10 mouse cellular contexts compared by ENCODE assay signal in the genomic region with DNA sequence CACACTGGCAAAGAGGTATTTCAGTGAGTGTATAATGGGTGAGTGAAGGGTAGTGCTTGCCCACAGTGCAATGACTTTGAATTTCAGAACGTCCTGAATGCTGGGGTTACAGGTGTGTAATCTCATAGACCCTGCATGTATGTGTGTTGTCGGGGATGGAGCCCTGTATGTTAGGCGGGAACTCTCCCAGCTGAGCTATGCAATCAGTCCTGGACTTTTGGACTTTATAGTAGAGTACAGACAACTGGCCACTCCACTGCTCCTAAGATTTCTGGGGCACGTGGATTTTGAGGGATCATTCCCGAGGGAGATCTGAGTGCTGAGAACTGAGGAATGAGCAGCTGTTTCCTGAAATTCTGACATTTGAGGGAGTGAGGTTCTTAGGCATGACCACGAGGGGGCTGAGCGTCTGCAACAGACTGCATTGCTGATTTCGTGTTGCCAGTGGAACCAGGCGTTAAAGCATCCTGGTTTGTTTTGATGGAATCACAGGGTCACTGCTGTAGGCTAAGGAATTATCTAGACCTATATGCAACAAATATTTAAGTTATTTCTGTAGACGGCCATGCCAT. TPM values are rescaled to one million over a fixed set of nuclear protein-coding genes. Genes with fewer than 3 reads are reported as not detected.
A peak's percentile ranks its signal among the peaks of the same experiment; 100 is the strongest.
DNase-seq lines count a peak whose midpoint lies in the region; ATAC-seq and TF ChIP-seq lines count a peak whose summit lies in the region.
"Had no signal": no experiment of that assay in that cellular context is flagged by ENCODE, and none has a peak within 500 bp of the region (broad histone marks: within the 10 kb centered on the region; RNA-seq: fewer than 3 reads in every experiment).

No protein-coding gene starts in this region.

- no peak for DNase-seq in kidney, adult 2 months
- DNase-seq in kidney, adult 8-10 months, result no peak
- DNase-seq in midbrain, embryonic 14.5 days, result peak; percentile 47
- no peak for DNase-seq in midbrain, embryonic 10.5 days (ENCODE audit: low spot score)
- peak; percentile 30 for DNase-seq in embryonic facial prominence, embryonic 11.5 days (ENCODE audit: low spot score)
- DNase-seq in retina, embryonic 14.5 days (ENCODE audit: low spot score), result peak; percentile 23
- DNase-seq in right cerebral cortex, adult 18-20 months, result no peak
- DNase-seq in cerebellum, adult 11 months, result no peak
- DNase-seq: cerebellum, postnatal 25 days had no signal

- no peak overlapping the region for H3K4me2 ChIP-seq in midbrain, embryonic 14.5 days (ENCODE audit: low read length)
- H3K4me2 ChIP-seq in embryonic facial prominence, embryonic 11.5 days (ENCODE audit: low read depth, low read length), result no peak overlapping the region
- H3K4me2 ChIP-seq: hindbrain, embryonic 15.5 days had no signal

- ATAC-seq in midbrain, embryonic 14.5 days (ENCODE audit: low FRiP score, low TSS enrichment), result no peak
- no peak for ATAC-seq in embryonic facial prominence, embryonic 11.5 days (replicated peaks; ENCODE audit: insufficient number of reproducible peaks, low FRiP score, low TSS enrichment, low read depth)

- TF ChIP-seq POLR2A in kidney, adult 2 months (IDR thresholded peaks at IDR 0.05; ENCODE audit: low read depth, low read length), result no peak

- no peaks in the 10 kb centered on the region for H3K36me3 ChIP-seq in kidney, adult 2 months (ENCODE audit: control insufficient read depth, insufficient read depth, low read length)
- no peaks in the 10 kb centered on the region for H3K36me3 ChIP-seq in midbrain, embryonic 14.5 days (ENCODE audit: control insufficient read depth, insufficient read depth, low read length)
- no peaks in the 10 kb centered on the region for H3K36me3 ChIP-seq in midbrain, embryonic 10.5 days
- H3K36me3 ChIP-seq in embryonic facial prominence, embryonic 11.5 days (replicated peaks; ENCODE audit: control insufficient read depth, insufficient read depth, low read depth, low read length), result no peaks in the 10 kb centered on the region
- H3K36me3 ChIP-seq: hindbrain, embryonic 15.5 days had no signal

- no peak overlapping the region for H3K27ac ChIP-seq in kidney, adult 2 months (ENCODE audit: insufficient read depth, low read depth, low read length)
- no peak overlapping the region for H3K27ac ChIP-seq in midbrain, embryonic 14.5 days (replicated peaks; ENCODE audit: low read depth, low read length)
- H3K27ac ChIP-seq in midbrain, embryonic 10.5 days (replicated peaks), result no peak overlapping the region
- no peak overlapping the region for H3K27ac ChIP-seq in embryonic facial prominence, embryonic 11.5 days (replicated peaks; ENCODE audit: low read depth, low read length)
- H3K27ac ChIP-seq: hindbrain, embryonic 15.5 days had no signal

- TF ChIP-seq CTCF in kidney, adult 2 months (conservative IDR thresholded peaks at IDR 0.05; ENCODE audit: insufficient read depth, insufficient read length, low read depth, low read length), result peak; percentile 42

- H3K4me1 ChIP-seq in kidney, adult 2 months (ENCODE audit: control insufficient read depth, insufficient read depth, low read length), result no peaks in the 10 kb centered on the region
- 0 out of 2 replicates have a peak, but pooled peaks cover 6% of the 10 kb centered on the region for H3K4me1 ChIP-seq in midbrain, embryonic 14.5 days (ENCODE audit: control insufficient read depth, insufficient read depth, low read length)
- H3K4me1 ChIP-seq in midbrain, embryonic 10.5 days, result no peaks in the 10 kb centered on the region
- H3K4me1 ChIP-seq in embryonic facial prominence, embryonic 11.5 days (ENCODE audit: control insufficient read depth, insufficient read depth, low read length), result no peaks in the 10 kb centered on the region

- H3K4me3 ChIP-seq in kidney, adult 2 months (ENCODE audit: insufficient read depth, low read depth, low read length), result no peak overlapping the region
- H3K4me3 ChIP-seq in midbrain, embryonic 14.5 days (replicated peaks; ENCODE audit: low read depth, low read length), result no peak overlapping the region
- no peak overlapping the region for H3K4me3 ChIP-seq in midbrain, embryonic 10.5 days
- no peak overlapping the region for H3K4me3 ChIP-seq in embryonic facial prominence, embryonic 11.5 days (ENCODE audit: low read depth, low read length)
- H3K4me3 ChIP-seq: hindbrain, embryonic 15.5 days had no signal

- no peaks in the 10 kb centered on the region; the same call in 1 of the 2 replicates for H3K27me3 ChIP-seq in kidney, adult 2 months (replicated peaks; ENCODE audit: control insufficient read depth, insufficient read depth, low read length)
- H3K27me3 ChIP-seq in midbrain, embryonic 14.5 days (ENCODE audit: control insufficient read depth, insufficient read depth, low read length), result no peaks in the 10 kb centered on the region
- H3K27me3 ChIP-seq in midbrain, embryonic 10.5 days (ENCODE audit: low read depth, poor library complexity, severe bottlenecking), result no peaks in the 10 kb centered on the region
- no peaks in the 10 kb centered on the region for H3K27me3 ChIP-seq in embryonic facial prominence, embryonic 11.5 days (ENCODE audit: control insufficient read depth, insufficient read depth, low read length)
- H3K27me3 ChIP-seq: hindbrain, embryonic 15.5 days had no signal

- WGBS in kidney, adult 2 months, result 33% methylated on average over 10 of the region's 10 CpGs
- 67% methylated on average over 10 of the region's 10 CpGs for WGBS in midbrain, embryonic 14.5 days
- 73% methylated on average over 10 of the region's 10 CpGs for WGBS in midbrain, embryonic 10.5 days
- 63% methylated on average over 10 of the region's 10 CpGs for WGBS in embryonic facial prominence, embryonic 11.5 days

- H3K9ac ChIP-seq in midbrain, embryonic 14.5 days (replicated peaks; ENCODE audit: low read length), result no peak overlapping the region
- no peak overlapping the region for H3K9ac ChIP-seq in embryonic facial prominence, embryonic 11.5 days (replicated peaks; ENCODE audit: low read length)
- H3K9ac ChIP-seq: hindbrain, embryonic 15.5 days had no signal

- H3K9me3 ChIP-seq in midbrain, embryonic 14.5 days (ENCODE audit: control insufficient read depth, low read length), result no peaks in the 10 kb centered on the region
- no peaks in the 10 kb centered on the region for H3K9me3 ChIP-seq in midbrain, embryonic 10.5 days (replicated peaks)
- no peaks in the 10 kb centered on the region for H3K9me3 ChIP-seq in embryonic facial prominence, embryonic 11.5 days (replicated peaks; ENCODE audit: control insufficient read depth, low read length)
- H3K9me3 ChIP-seq: hindbrain, embryonic 15.5 days had no signal

RNA-seq across cellular contexts. Expression of a gene that starts 1.6 kb away (rescaled TPM):
- polyA plus RNA-seq in kidney, adult 2 months (2012; rRNA removed), result 0.06 and 0.08 TPM in 2 replicates
- 15.4 and 17.1 TPM in 2 replicates for polyA plus RNA-seq in midbrain, embryonic 14.5 days (2014; fragmentation: Nextera tagmentation; extraction: Ambion mirVana)
- 1.5 and 2.4 TPM in 2 replicates for polyA plus RNA-seq in midbrain, embryonic 10.5 days (2016; fragmentation: Nextera tagmentation; extraction: Ambion mirVana)
- 11.0 and 11.1 TPM in 2 replicates for polyA plus RNA-seq in embryonic facial prominence, embryonic 11.5 days (2014; fragmentation: Nextera tagmentation; extraction: Ambion mirVana)

Comparison
In these comparisons a context has a peak if more than half of its experiments do, and no peak if none do; other contexts are left out.
1. DNase-seq: peak in midbrain, embryonic 14.5 days (single experiment), embryonic facial prominence, embryonic 11.5 days (single experiment) and retina, embryonic 14.5 days (single experiment); none in kidney, adult 2 months (single experiment), kidney, adult 8-10 months (0 of 2), midbrain, embryonic 10.5 days (single experiment), right cerebral cortex, adult 18-20 months (single experiment) and cerebellum, adult 11 months (single experiment).